Mouse (Mus musculus) left cerebral cortex, adult 2 months (tissue): Measurements from ENCODE around the gene Krtap9-3. TPM values are rescaled to one million over a fixed set of nuclear protein-coding genes. Genes with fewer than 3 reads are reported as not detected.

Experiments
- DNase-seq, 2 experiments: peaks; one replicate each; pipeline ENCODE4 v3.0.0; 2021 to 2022; ENCODE audit warnings: low spot score in 2 of 2, mixed read lengths in 1 of 2; ENCODE audit errors: extremely low spot score in 1 of 2
- H3K27ac ChIP-seq: fragments of 200-600 bp; 2 replicates; pipeline ENCODE4 v1.8.1; 2022
- H3K4me3 ChIP-seq: fragments of 200-600 bp; 2 replicates; pipeline ENCODE4 v1.8.1; 2022
- CTCF ChIP-seq: fragments of 200-600 bp; IDR thresholded peaks from 2 replicates; pipeline ENCODE4 v1.8.1; 2022; ENCODE audit warnings: antibody characterized with exemption, mild to moderate bottlenecking, moderate library complexity
- intact Hi-C: fragments of 180-260 bp; cut with DNase I; formaldehyde crosslinking; loops from one replicate; pipeline ENCODE4 v1.15.1; 2025
- total RNA-seq, 2 experiments: library from RNA; stranded (reverse); gene quantifications; 2 replicates each; pipeline ENCODE4 v1.2.3; 2021

Krtap9-3 gene
- total RNA-seq, 2 experiments from 2014 or later: not detected

- TF ChIP-seq CTCF: no peak; the same call in 1 of the 2 replicates
- no peak for DNase-seq
- no peak overlapping the region for H3K27ac ChIP-seq
- H3K4me3 ChIP-seq: no peak overlapping the region
- intact Hi-C loops: loop anchor here (5.0 kb wide), 1 partner anchor 74 kb away; no protein-coding TSS in a partner anchor
These were observed 39.7 kb downstream of the Krtap9-3 start for GRCm38 (mm10) chr11:99557976-99558745.

DNA sequence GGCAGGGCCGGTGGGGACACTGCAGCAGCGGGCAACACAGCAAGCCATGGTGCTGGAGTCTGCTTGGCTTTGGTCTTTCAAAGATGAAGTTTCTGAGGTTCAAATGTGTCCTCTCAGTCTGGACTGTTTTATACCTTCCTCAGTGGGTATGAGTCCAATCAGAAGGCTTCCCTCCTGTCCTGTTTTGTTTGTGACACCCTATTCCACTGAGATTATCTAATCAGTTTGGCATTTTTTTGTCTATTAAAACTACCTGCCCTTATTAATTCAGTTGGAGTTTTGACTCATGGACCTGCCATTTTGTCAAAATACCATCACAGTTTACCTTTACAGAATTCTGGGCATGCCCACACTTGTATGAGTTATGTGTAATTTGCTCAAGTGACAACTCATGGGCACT lies 41.2 kb downstream of the Krtap9-3 start, which contains the start of gene Krtap3-2:
Gene Krtap3-2, minus strand, starts transcription at position 101 of the 400 bp plus-strand sequence.
- TF ChIP-seq CTCF: no peak
- DNase-seq: no peak
- Histone ChIP-seq H3K27ac (no peak within 1 kb of the TSS), H3K4me3 (no peak within 1 kb of the TSS)
- intact Hi-C loops: loop anchor here (5.0 kb wide), 1 partner anchor 76 kb away; no protein-coding TSS in a partner anchor

DNA sequence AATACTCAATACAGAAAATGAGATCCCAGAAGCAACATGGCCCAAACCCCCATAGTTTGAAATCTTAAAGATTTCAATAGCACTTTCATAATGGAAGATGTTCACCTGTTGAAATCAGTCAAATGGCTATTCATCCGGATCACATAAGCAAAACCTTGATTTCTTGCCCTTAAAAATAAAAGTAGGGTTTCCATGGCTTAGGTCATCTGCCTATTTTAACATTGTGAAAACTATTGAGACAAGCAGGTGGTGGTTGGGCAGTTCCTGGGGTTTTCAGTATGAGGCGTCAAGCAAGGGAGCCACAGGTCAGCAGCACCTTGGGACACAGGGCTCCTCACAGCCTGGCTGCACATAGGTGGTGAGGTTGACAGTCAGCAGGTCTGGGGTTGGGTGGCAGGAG lies 41.7 kb downstream of the Krtap9-3 start:
- no peak for TF ChIP-seq CTCF
- no peak overlapping the region for H3K4me3 ChIP-seq
- H3K27ac ChIP-seq: no peak overlapping the region
- intact Hi-C loops: loop anchor here (5.0 kb wide), 1 partner anchor 76 kb away; no protein-coding TSS in a partner anchor
- no peak for DNase-seq

- no peak for DNase-seq
- no peak for TF ChIP-seq CTCF
- intact Hi-C loops: no loop called here
- Histone ChIP-seq H3K27ac (no peak within 1 kb of the TSS), H3K4me3 (no peak within 1 kb of the TSS)
These were observed 47.1 kb downstream of the Krtap9-3 start, which contains the start of gene Krtap3-3 for GRCm38 (mm10) chr11:99550765-99551164. Gene Krtap3-3, minus strand, starts transcription at chr11:99550865.

- TF ChIP-seq CTCF: no peak; the same call in 1 of the 2 replicates
- H3K27ac ChIP-seq: no peak overlapping the region
- DNase-seq: no peak
- no peak overlapping the region for H3K4me3 ChIP-seq
- intact Hi-C loops: no loop called here
These were observed 50.0 kb downstream of the Krtap9-3 start for GRCm38 (mm10) chr11:99547892-99548291.

Other genes starting within 250 kb of the Krtap9-3 start
- gene Krt27, start 247.0 kb downstream of the Krtap9-3 start, total RNA-seq: not detected
- not detected for gene Krt28, start 223.2 kb downstream of the Krtap9-3 start, total RNA-seq
- 10 to 100 TPM in 1 of 2 experiments, 1 to 10 TPM in 1; 9.6 to 10.1 TPM for gene Krt10, start 208.7 kb downstream of the Krtap9-3 start, total RNA-seq
- gene Krt12, start 175.8 kb downstream of the Krtap9-3 start, total RNA-seq: 10 to 100 TPM in 1 of 2 experiments, 1 to 10 TPM in 1; 8.7 to 11.6 TPM
- not detected for gene Krt20, start 160.0 kb downstream of the Krtap9-3 start, total RNA-seq
- not detected for gene Krt23, start 105.0 kb downstream of the Krtap9-3 start, total RNA-seq
- gene Krt39, start 76.8 kb downstream of the Krtap9-3 start, total RNA-seq: not detected
- gene Krt40, start 54.9 kb downstream of the Krtap9-3 start, total RNA-seq: not detected
- gene Krtap3-3, start 47.2 kb downstream of the Krtap9-3 start, total RNA-seq: not detected
- not detected for gene Krtap3-2, start 41.3 kb downstream of the Krtap9-3 start, total RNA-seq
- not detected for gene Gm11939, start 38.6 kb downstream of the Krtap9-3 start, total RNA-seq
- not detected for gene Krtap3-1, start 31.5 kb downstream of the Krtap9-3 start, total RNA-seq
- gene Krtap1-5, start 17.1 kb downstream of the Krtap9-3 start, total RNA-seq: not detected
- not detected for gene Krtap1-4, start 14.5 kb downstream of the Krtap9-3 start, total RNA-seq
- not detected for gene Krtap1-3, start 6.8 kb downstream of the Krtap9-3 start, total RNA-seq
- not detected for gene Gm11938, start 5.2 kb upstream of the Krtap9-3 start, total RNA-seq
- not detected for gene Gm11937, start 12.1 kb upstream of the Krtap9-3 start, total RNA-seq
- gene Krtap2-4, start 16.7 kb upstream of the Krtap9-3 start, total RNA-seq: not detected
- not detected for gene Gm11562, start 22.3 kb upstream of the Krtap9-3 start, total RNA-seq
- gene Krtap4-1, start 30.1 kb upstream of the Krtap9-3 start, total RNA-seq: not detected
- not detected for gene Krtap4-2, start 37.0 kb upstream of the Krtap9-3 start, total RNA-seq
- not detected for gene Krtap4-7, start 46.0 kb upstream of the Krtap9-3 start, total RNA-seq
- not detected for gene Gm11555, start 52.1 kb upstream of the Krtap9-3 start, total RNA-seq
- not detected for gene Gm11563, start 60.9 kb upstream of the Krtap9-3 start, total RNA-seq
- not detected for gene Krtap4-6, start 67.9 kb upstream of the Krtap9-3 start, total RNA-seq
- not detected for gene Gm14190, start 92.6 kb upstream of the Krtap9-3 start, total RNA-seq
- gene Gm14180, start 136.2 kb upstream of the Krtap9-3 start, total RNA-seq: not detected
- gene Gm11595, start 174.8 kb upstream of the Krtap9-3 start, total RNA-seq: not detected
- not detected for gene Krtap4-8, start 182.6 kb upstream of the Krtap9-3 start, total RNA-seq
- gene Krtap4-9, start 187.1 kb upstream of the Krtap9-3 start, total RNA-seq: not detected
- gene Gm11596, start 195.4 kb upstream of the Krtap9-3 start, total RNA-seq: not detected
- not detected for gene Gm11569, start 200.8 kb upstream of the Krtap9-3 start, total RNA-seq
- not detected for gene Gm11554, start 206.3 kb upstream of the Krtap9-3 start, total RNA-seq
- gene Krtap4-13, start 211.8 kb upstream of the Krtap9-3 start, total RNA-seq: not detected
- gene Gm11564, start 217.6 kb upstream of the Krtap9-3 start, total RNA-seq: not detected
- gene 2300003K06Rik, start 240.0 kb upstream of the Krtap9-3 start, total RNA-seq: not detected